Mouse (Mus musculus) ES-E14 (cell line): Measurements from ENCODE around the gene Def8. TPM values are rescaled to one million over a fixed set of nuclear protein-coding genes. Genes with fewer than 3 reads are reported as not detected.
A peak's percentile ranks its signal among the peaks of the same experiment; 100 is the strongest.
"Not testable (repeated sequence)": the region's sequence is repeated elsewhere in the genome, so short reads cannot be mapped to it uniquely, and the experiment has no call there.

Source experiments
- DNase-seq: peaks from one replicate; pipeline ENCODE4 v3.0.0-alpha.2; 2013; ENCODE audit warnings: low read depth, low spot score
- H3K27ac ChIP-seq: 2 replicates; pipeline ENCODE4 v1.5.1; 2012; ENCODE audit warnings: low read depth, mild to moderate bottlenecking, low read length, moderate library complexity, mixed read lengths; ENCODE audit not compliant: poor library complexity, insufficient read depth, severe bottlenecking
- H3K36me3 ChIP-seq: 2 replicates; pipeline ENCODE4 v1.6.1; 2012; ENCODE audit warnings: mild to moderate bottlenecking, low read length, moderate library complexity, mixed read lengths; ENCODE audit not compliant: control insufficient read depth, poor library complexity, insufficient read depth, severe bottlenecking
- H3K4me1 ChIP-seq, 2 experiments: fragments of 150-350 bp in 1 of 2; sonication (generic) in 1 of 2; 2 replicates each; pipeline ENCODE4 v1.6.1; 2012; ENCODE audit warnings: low read length in 2 of 2, mild to moderate bottlenecking in 1 of 2, mixed read lengths in 1 of 2; ENCODE audit not compliant: control insufficient read depth in 2 of 2, insufficient read depth in 2 of 2, poor library complexity in 1 of 2
- H3K4me3 ChIP-seq, 2 experiments: fragments of 150-350 bp in 1 of 2; sonication (generic) in 1 of 2; 2 replicates each; pipeline ENCODE4 v1.5.1; 2012; ENCODE audit warnings: low read length in 2 of 2, low read depth in 1 of 2, mild to moderate bottlenecking in 1 of 2, mixed read lengths in 1 of 2; ENCODE audit not compliant: insufficient read depth in 1 of 2, poor library complexity in 1 of 2, severe bottlenecking in 1 of 2
- H3K9ac ChIP-seq: 2 replicates; pipeline ENCODE4 v1.6.1; 2012; ENCODE audit warnings: low read depth, mild to moderate bottlenecking, low read length, mixed read lengths; ENCODE audit not compliant: poor library complexity, insufficient read depth, severe bottlenecking
- H3K9me3 ChIP-seq: fragments of 150-350 bp; sonication (generic); 2 replicates; pipeline ENCODE4 v1.6.1; 2012; ENCODE audit warnings: low read depth, mild to moderate bottlenecking, low read length; ENCODE audit not compliant: control insufficient read depth, insufficient read depth
- CHD2 ChIP-seq: IDR thresholded peaks from 2 replicates; pipeline ENCODE4 v1.6.1; 2014; ENCODE audit warnings: mild to moderate bottlenecking, low read depth, low read length, inconsistent platforms
- HCFC1 ChIP-seq: IDR thresholded peaks from 2 replicates; pipeline ENCODE4 v1.6.1; 2012; ENCODE audit warnings: low read length, inconsistent platforms, borderline replicate concordance; ENCODE audit not compliant: insufficient read depth
- MAFK ChIP-seq: IDR thresholded peaks from 2 replicates; pipeline ENCODE4 v1.6.1; 2014; ENCODE audit warnings: mild to moderate bottlenecking, low read depth, low read length, inconsistent platforms; ENCODE audit not compliant: insufficient read depth
- ZC3H11A ChIP-seq: IDR thresholded peaks from 2 replicates; pipeline ENCODE4 v1.6.1; 2012; ENCODE audit warnings: low read depth, mild to moderate bottlenecking, inconsistent platforms, low read length, borderline replicate concordance
- ZNF384 ChIP-seq: IDR thresholded peaks from 2 replicates; pipeline ENCODE4 v1.6.1; 2012; ENCODE audit warnings: low read depth, low read length, inconsistent platforms
- in situ Hi-C, 2 experiments: fragments of 600-800 bp; cut with MboI; formaldehyde crosslinking; loops; one replicate each; pipeline ENCODE4 v1.15.1; 2025; ENCODE audit warnings: low sequenced_read_pairs in 2 of 2, inconsistent platforms in 1 of 2; ENCODE audit not compliant: unreplicated experiment in 2 of 2
- total RNA-seq: library from RNA; depleted of rRNA; stranded (reverse); fragments of 300-350 nt; gene quantifications from 2 replicates; pipeline ENCODE4 v1.2.3, GENCODE M21; 2012

The Def8 gene
- total RNA-seq, 1 experiment: 42.5 TPM

DNA sequence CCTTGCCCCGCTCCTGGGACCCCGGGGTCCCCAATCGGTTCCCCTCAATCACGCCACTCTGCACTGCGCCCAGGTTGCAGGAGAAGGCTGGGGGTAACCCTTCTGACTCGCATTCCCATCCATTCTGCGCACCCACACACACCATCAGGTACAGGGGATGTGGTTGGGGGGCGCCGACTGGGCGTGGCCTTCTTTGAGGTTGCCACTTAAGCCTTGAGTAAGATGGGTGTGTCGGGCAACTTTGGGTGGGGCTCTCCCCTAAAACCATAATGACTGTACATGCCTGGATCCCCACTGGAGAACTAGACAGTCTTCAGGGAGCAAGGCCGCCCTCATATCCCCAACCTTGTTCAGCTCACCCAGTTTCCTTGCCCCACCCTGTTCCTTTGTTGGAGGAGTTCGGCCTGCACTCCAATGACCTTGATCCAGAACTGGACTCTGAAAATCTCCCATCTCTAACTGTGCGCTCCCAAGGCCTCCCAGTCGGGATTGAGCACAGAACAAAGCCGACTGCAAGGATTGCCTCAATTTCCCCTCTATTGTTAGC is 11.5 kb upstream of the Def8 start:
- Histone ChIP-seq H3K27ac (peak overlapping the region; percentile 26; the same call in 1 of the 2 replicates), H3K9me3 (no peaks in the 10 kb centered on the region), H3K4me3 (peak overlapping the region; percentile 61 to 66), H3K4me1 (peaks cover 2 to 14% of the 10 kb centered on the region in 2 experiments; a peak in 2 of 4 replicates), H3K9ac (peak overlapping the region; percentile 52), H3K36me3 (no peaks in the 10 kb centered on the region)
- peak; percentile 22 for DNase-seq
- TF ChIP-seq ZC3H11A (no peak), CHD2 (no peak), ZNF384 (no peak), HCFC1 (no peak), MAFK (no peak)
- in situ Hi-C loops: no loop called here

DNA sequence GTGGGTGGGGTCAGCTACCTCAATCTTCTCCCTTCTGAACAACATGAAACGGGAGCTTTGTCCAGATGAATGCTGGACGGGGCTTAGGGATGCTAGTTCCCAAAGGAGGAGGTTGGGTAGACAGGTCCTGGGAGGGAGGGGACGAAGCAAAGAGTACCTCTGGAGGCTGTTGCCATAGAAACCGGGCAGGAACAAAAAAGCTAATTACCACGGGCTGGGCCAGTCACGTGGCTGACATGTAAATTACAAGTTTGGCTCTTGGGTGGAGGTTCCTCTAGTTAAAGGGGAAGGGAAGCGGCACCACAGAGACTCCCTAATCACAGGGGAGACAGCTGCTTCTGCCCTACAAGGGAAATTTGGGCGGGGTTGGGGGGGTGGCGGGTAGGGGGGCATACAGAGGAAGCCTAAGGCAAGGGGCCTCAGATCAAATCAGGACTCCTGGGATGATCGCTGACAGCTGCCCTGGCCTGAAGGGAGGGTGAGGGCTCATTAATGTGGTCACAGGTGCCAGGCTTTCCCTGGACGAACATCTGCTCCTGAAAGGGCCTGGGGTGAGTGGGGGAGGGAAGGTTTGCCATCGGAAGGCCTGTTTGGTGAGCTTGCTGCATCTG is 10.7 kb upstream of the Def8 start:
- Histone ChIP-seq H3K36me3 (no peaks in the 10 kb centered on the region), H3K27ac (no peak overlapping the region), H3K4me1 (peaks cover 2 to 13% of the 10 kb centered on the region in 2 experiments; a peak in 2 of 4 replicates), H3K9me3 (no peaks in the 10 kb centered on the region), H3K4me3 (peak overlapping the region; percentile 7 to 66; a peak in 2 of 4 replicates), H3K9ac (no peak overlapping the region)
- peak; percentile 89 for DNase-seq
- in situ Hi-C loops: no loop called here
- TF ChIP-seq HCFC1: no peak
- no peak for TF ChIP-seq MAFK
- no peak for TF ChIP-seq CHD2
- no peak for TF ChIP-seq ZNF384
- TF ChIP-seq ZC3H11A: no peak

DNA sequence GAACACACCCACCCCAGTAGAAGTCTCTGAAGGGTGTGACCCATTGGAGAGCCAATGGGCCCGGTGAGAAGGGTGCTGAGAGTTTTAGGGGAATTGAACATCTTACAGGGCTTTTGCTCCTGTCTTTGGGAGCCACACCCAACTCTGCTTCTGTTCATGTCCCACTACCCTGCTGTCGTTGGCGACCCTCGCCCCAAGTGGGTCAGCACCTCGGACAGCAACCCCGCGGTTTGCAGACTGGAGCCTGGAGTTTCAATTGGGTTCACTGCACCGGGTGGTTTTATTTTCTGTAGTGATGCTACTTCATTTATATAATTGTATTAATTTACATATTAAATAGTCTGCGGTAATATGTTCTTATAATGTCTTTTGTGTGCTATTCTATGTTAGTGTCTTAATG is 9.1 kb upstream of the Def8 start:
- H3K36me3 ChIP-seq: peaks cover 4% of the 10 kb centered on the region; the same call in 1 of the 2 replicates
- H3K4me1 ChIP-seq: peaks cover 2 to 13% of the 10 kb centered on the region in 2 experiments; a peak in 2 of 4 replicates
- no peaks in the 10 kb centered on the region for H3K9me3 ChIP-seq
- TF ChIP-seq CHD2 (no peak), ZNF384 (no peak), MAFK (no peak), ZC3H11A (no peak), HCFC1 (no peak)
- H3K9ac ChIP-seq: no peak overlapping the region
- DNase-seq: peak; percentile 26
- H3K27ac ChIP-seq: no peak overlapping the region
- in situ Hi-C loops: no loop called here
- H3K4me3 ChIP-seq: no peak overlapping the region

DNA sequence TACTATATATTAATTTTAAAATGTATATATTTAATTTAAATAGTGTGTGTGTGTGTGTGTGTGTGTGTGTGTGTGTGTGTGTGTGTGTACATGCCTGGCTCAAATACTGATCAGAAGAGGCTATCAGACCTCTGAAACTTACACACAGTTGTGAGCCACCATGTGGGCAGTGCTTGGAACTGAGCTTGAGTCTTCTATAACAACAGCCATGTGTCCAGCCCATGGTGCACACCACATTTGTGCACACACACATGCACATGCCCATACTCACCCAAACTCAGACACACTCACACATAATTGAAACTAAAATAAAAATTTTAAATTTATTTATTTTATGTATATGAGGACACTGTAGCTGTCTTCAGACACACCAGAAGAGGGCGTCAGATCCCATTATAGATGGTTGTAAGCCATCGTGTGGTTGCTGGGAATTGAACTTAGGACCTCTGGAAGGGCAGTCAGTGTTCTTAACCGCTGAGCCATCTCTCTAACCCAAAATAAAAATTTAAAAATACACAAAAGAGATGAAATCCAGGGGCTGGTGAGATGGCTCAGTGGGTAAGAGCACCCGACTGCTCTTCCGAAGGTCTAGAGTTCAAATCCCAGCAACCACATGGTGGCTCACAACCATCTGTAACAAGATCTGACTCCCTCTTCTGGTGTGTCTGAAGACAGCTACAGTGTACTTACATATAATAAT is 8.2 kb upstream of the Def8 start:
- H3K4me1 ChIP-seq: peaks cover 2 to 13% of the 10 kb centered on the region in 2 experiments; a peak in 2 of 4 replicates
- H3K9ac ChIP-seq, H3K4me3 ChIP-seq, H3K9me3 ChIP-seq, DNase-seq, H3K36me3 ChIP-seq, H3K27ac ChIP-seq, in situ Hi-C loops: not testable (repeated sequence)
